8 mouse cellular contexts compared by ENCODE assay signal in the genomic region with DNA sequence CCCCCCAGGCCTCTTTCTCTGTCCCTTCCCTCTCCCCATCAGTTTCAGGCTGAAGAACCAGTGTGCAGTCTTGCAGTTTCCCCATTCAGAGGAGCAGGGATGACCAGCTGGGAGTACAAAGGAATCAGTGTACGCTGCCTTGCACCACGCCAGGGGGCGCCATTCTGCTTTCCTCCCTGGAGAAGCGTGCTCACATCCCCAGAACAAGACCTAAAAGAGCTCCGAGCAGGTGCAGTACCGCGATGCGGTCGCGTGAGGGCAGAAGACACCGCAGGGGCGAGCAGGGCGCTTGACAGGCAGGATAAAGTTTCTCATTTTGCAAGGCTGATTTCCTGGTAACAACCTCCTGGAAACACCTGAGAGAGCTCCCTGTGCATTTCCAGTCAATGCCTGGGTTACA. TPM values are rescaled to one million over a fixed set of nuclear protein-coding genes. Genes with fewer than 3 reads are reported as not detected.
DNase-seq lines count a peak whose midpoint lies in the region; ATAC-seq lines count a peak whose summit lies in the region.

No protein-coding gene starts in this region.

- H3K4me3 ChIP-seq in midbrain, embryonic 10.5 days: no peak overlapping the region
- H3K4me3 ChIP-seq in midbrain, embryonic 15.5 days: no peak overlapping the region
- H3K4me3 ChIP-seq in intestine, embryonic 15.5 days (replicated peaks): no peak overlapping the region
- H3K4me3 ChIP-seq in midbrain, embryonic 11.5 days (ENCODE audit: low read depth, low read length): no peak overlapping the region

- H3K4me2 ChIP-seq in midbrain, embryonic 15.5 days: no peak overlapping the region
- 0 out of 2 replicates have a peak overlapping the region, but pooled peaks have one; percentile 11 for H3K4me2 ChIP-seq in intestine, embryonic 15.5 days (replicated peaks)
- no peak overlapping the region for H3K4me2 ChIP-seq in midbrain, embryonic 11.5 days

- H3K4me1 ChIP-seq in midbrain, embryonic 10.5 days: peaks cover 10% of the 10 kb centered on the region
- H3K4me1 ChIP-seq in midbrain, embryonic 15.5 days: 0 out of 2 replicates have a peak, but pooled peaks cover 5% of the 10 kb centered on the region
- H3K4me1 ChIP-seq in intestine, embryonic 15.5 days (replicated peaks): no peaks in the 10 kb centered on the region
- H3K4me1 ChIP-seq in midbrain, embryonic 11.5 days (ENCODE audit: control insufficient read depth, insufficient read depth, low read length): no peaks in the 10 kb centered on the region

- no peak; the same call in 1 of the 2 replicates for ATAC-seq in midbrain, embryonic 15.5 days (replicated peaks)
- peak; percentile 90 for ATAC-seq in intestine, embryonic 15.5 days
- peak; percentile 77; the same call in 1 of the 2 replicates for ATAC-seq in midbrain, embryonic 11.5 days (ENCODE audit: low FRiP score)

- no peaks in the 10 kb centered on the region for H3K9me3 ChIP-seq in midbrain, embryonic 10.5 days (replicated peaks)
- no peaks in the 10 kb centered on the region for H3K9me3 ChIP-seq in midbrain, embryonic 15.5 days
- H3K9me3 ChIP-seq in intestine, embryonic 15.5 days: no peaks in the 10 kb centered on the region
- no peaks in the 10 kb centered on the region for H3K9me3 ChIP-seq in midbrain, embryonic 11.5 days (ENCODE audit: control insufficient read depth, low read length)

- no peak overlapping the region for H3K9ac ChIP-seq in midbrain, embryonic 15.5 days
- H3K9ac ChIP-seq in intestine, embryonic 15.5 days: no peak overlapping the region
- no peak overlapping the region for H3K9ac ChIP-seq in midbrain, embryonic 11.5 days (ENCODE audit: low read length)

- H3K36me3 ChIP-seq in midbrain, embryonic 10.5 days: no peaks in the 10 kb centered on the region
- no peaks in the 10 kb centered on the region for H3K36me3 ChIP-seq in midbrain, embryonic 15.5 days (replicated peaks)
- H3K36me3 ChIP-seq in intestine, embryonic 15.5 days: no peaks in the 10 kb centered on the region
- H3K36me3 ChIP-seq in midbrain, embryonic 11.5 days (ENCODE audit: control insufficient read depth, insufficient read depth, low read length): no peaks in the 10 kb centered on the region

- H3K27me3 ChIP-seq in midbrain, embryonic 10.5 days (ENCODE audit: low read depth, poor library complexity, severe bottlenecking): no peaks in the 10 kb centered on the region
- no peaks in the 10 kb centered on the region for H3K27me3 ChIP-seq in midbrain, embryonic 15.5 days (replicated peaks)
- no peaks in the 10 kb centered on the region for H3K27me3 ChIP-seq in intestine, embryonic 15.5 days (replicated peaks)
- no peaks in the 10 kb centered on the region for H3K27me3 ChIP-seq in midbrain, embryonic 11.5 days (ENCODE audit: control insufficient read depth, insufficient read depth, low read length)

- WGBS in midbrain, embryonic 10.5 days: under 1% methylated on average over 13 of the region's 13 CpGs
- 1% methylated on average over 13 of the region's 13 CpGs for WGBS in midbrain, embryonic 15.5 days
- 0% methylated on average over 13 of the region's 13 CpGs for WGBS in intestine, embryonic 15.5 days
- WGBS in midbrain, embryonic 11.5 days: under 1% methylated on average over 13 of the region's 13 CpGs

- DNase-seq in midbrain, embryonic 10.5 days (ENCODE audit: low spot score): peak; percentile 91
- DNase-seq in embryo, embryonic 11.5 days (ENCODE audit: low read depth, low spot score): peak; percentile 92
- DNase-seq in gastrocnemius, postnatal 36 days: peak; percentile 90
- peak; percentile 96 to 97 for DNase-seq in left cerebral cortex, postnatal 14 days (ENCODE audit: low spot score in 2 of 2)
- peak; percentile 97 for DNase-seq in midbrain, embryonic 11.5 days (ENCODE audit: low spot score, missing footprints)
- peak; percentile 54 to 79 for DNase-seq in spleen, adult 18-20 months

- no peak overlapping the region; the same call in 1 of the 2 replicates for H3K27ac ChIP-seq in midbrain, embryonic 10.5 days (replicated peaks)
- no peak overlapping the region for H3K27ac ChIP-seq in midbrain, embryonic 15.5 days
- H3K27ac ChIP-seq in intestine, embryonic 15.5 days: no peak overlapping the region
- no peak overlapping the region for H3K27ac ChIP-seq in midbrain, embryonic 11.5 days (ENCODE audit: low read depth, low read length)

- intact Hi-C loops in gastrocnemius, postnatal 36 days (cut with DNase I): loop anchor here (1.0 kb wide), 1 partner anchor 58 kb away; no protein-coding TSS in a partner anchor
- intact Hi-C loops in left cerebral cortex, postnatal 14 days (cut with DNase I): loop anchor here (1.0 to 10.0 kb wide), 3 partner anchors 58 to 412 kb away; no protein-coding TSS in a partner anchor

RNA-seq across cellular contexts. Expression of a gene that starts 0.6 kb away (rescaled TPM):
- polyA plus RNA-seq in midbrain, embryonic 10.5 days (2016; fragmentation: Nextera tagmentation; extraction: Ambion mirVana): not detected in 2 replicates
- not detected in 2 replicates for polyA plus RNA-seq in midbrain, embryonic 15.5 days (2015; fragmentation: Nextera tagmentation; extraction: Ambion mirVana)
- total RNA-seq in gastrocnemius, postnatal 36 days (2021): not detected
- polyA plus RNA-seq in intestine, embryonic 15.5 days (2015; fragmentation: Nextera tagmentation; extraction: Ambion mirVana): not detected in 2 replicates
- total RNA-seq in left cerebral cortex, postnatal 14 days (2021): not detected
- not detected in 2 replicates for polyA plus RNA-seq in midbrain, embryonic 11.5 days (2014; fragmentation: Nextera tagmentation; extraction: Ambion mirVana)

RNA-seq across cellular contexts. Expression of a gene that starts 8.2 kb away (rescaled TPM):
- polyA plus RNA-seq in midbrain, embryonic 10.5 days (2016; fragmentation: Nextera tagmentation; extraction: Ambion mirVana): 3.2 and 3.8 TPM in 2 replicates
- 0.32 TPM in 1 of 2 replicates, not detected in the other for polyA plus RNA-seq in midbrain, embryonic 15.5 days (2015; fragmentation: Nextera tagmentation; extraction: Ambion mirVana)
- total RNA-seq in gastrocnemius, postnatal 36 days (2021): not detected
- polyA plus RNA-seq in intestine, embryonic 15.5 days (2015; fragmentation: Nextera tagmentation; extraction: Ambion mirVana): 3.9 and 5.3 TPM in 2 replicates
- total RNA-seq in left cerebral cortex, postnatal 14 days (2021): not detected
- 3.8 and 3.9 TPM in 2 replicates for polyA plus RNA-seq in midbrain, embryonic 11.5 days (2014; fragmentation: Nextera tagmentation; extraction: Ambion mirVana)

RNA-seq across cellular contexts. Expression of a gene that starts 25.0 kb away (rescaled TPM):
- 9.6 and 12.8 TPM in 2 replicates for polyA plus RNA-seq in midbrain, embryonic 10.5 days (2016; fragmentation: Nextera tagmentation; extraction: Ambion mirVana)
- polyA plus RNA-seq in midbrain, embryonic 15.5 days (2015; fragmentation: Nextera tagmentation; extraction: Ambion mirVana): 7.2 and 8.4 TPM in 2 replicates
- 1 to 10 TPM; 5.1 to 6.4 TPM for total RNA-seq in gastrocnemius, postnatal 36 days (2021)
- 18.5 and 25.7 TPM in 2 replicates for polyA plus RNA-seq in intestine, embryonic 15.5 days (2015; fragmentation: Nextera tagmentation; extraction: Ambion mirVana)
- total RNA-seq in left cerebral cortex, postnatal 14 days (2021): 1 to 10 TPM; 7.3 TPM
- 9.1 and 9.2 TPM in 2 replicates for polyA plus RNA-seq in midbrain, embryonic 11.5 days (2014; fragmentation: Nextera tagmentation; extraction: Ambion mirVana)

RNA-seq across cellular contexts. Expression of a gene that starts 39.6 kb away (rescaled TPM):
- 3.2 and 3.4 TPM in 2 replicates for polyA plus RNA-seq in midbrain, embryonic 10.5 days (2016; fragmentation: Nextera tagmentation; extraction: Ambion mirVana)
- polyA plus RNA-seq in midbrain, embryonic 15.5 days (2015; fragmentation: Nextera tagmentation; extraction: Ambion mirVana): not detected in 2 replicates
- total RNA-seq in gastrocnemius, postnatal 36 days (2021): not detected
- polyA plus RNA-seq in intestine, embryonic 15.5 days (2015; fragmentation: Nextera tagmentation; extraction: Ambion mirVana): 45.6 and 49.2 TPM in 2 replicates
- not detected for total RNA-seq in left cerebral cortex, postnatal 14 days (2021)
- polyA plus RNA-seq in midbrain, embryonic 11.5 days (2014; fragmentation: Nextera tagmentation; extraction: Ambion mirVana): 2.5 and 2.7 TPM in 2 replicates
